Mouse (Mus musculus): Measurements from ENCODE around the gene Farsb. TPM values are rescaled to one million over a fixed set of nuclear protein-coding genes. Genes with fewer than 3 reads are reported as not detected.

Gene Farsb
- polyA plus RNA-seq, 1 experiment from 2014 or later: 154 TPM

Other genes starting within 250 kb of the Farsb start
- 1.1 and 2.1 TPM in 2 replicates for gene Sgpp2, start 178.6 kb downstream of the Farsb start, polyA plus RNA-seq (2014; fragmentation: Nextera tagmentation; extraction: Ambion mirVana)
- not detected in 2 replicates for gene Mogat1, start 22.1 kb upstream of the Farsb start, polyA plus RNA-seq (2014; fragmentation: Nextera tagmentation; extraction: Ambion mirVana)
- gene BC035947, start 23.3 kb upstream of the Farsb start, polyA plus RNA-seq (2014; fragmentation: Nextera tagmentation; extraction: Ambion mirVana): 0.19 and 0.30 TPM in 2 replicates
- 97.9 and 109 TPM in 2 replicates for gene Acsl3, start 168.9 kb upstream of the Farsb start, polyA plus RNA-seq (2014; fragmentation: Nextera tagmentation; extraction: Ambion mirVana)
- 5.3 and 6.0 TPM in 2 replicates for gene Utp14b, start 169.1 kb upstream of the Farsb start, polyA plus RNA-seq (2014; fragmentation: Nextera tagmentation; extraction: Ambion mirVana)